Mouse (Mus musculus) ovary, adult 18-20 months (tissue): ENCODE measurements around the gene Gm10118.
A peak's percentile ranks its signal among the peaks of the same experiment; 100 is the strongest.

Experiments used
- DNase-seq: peaks from one replicate; pipeline ENCODE4 v3.0.0; 2022; ENCODE audit warnings: low spot score, mixed read lengths

Gm10118 gene

GRCm38 (mm10) chr10:63927334-63927733 lies at the start of gene Gm10118:
TSS of gene Gm10118 (minus strand) at chr10:63927434.
- DNase-seq: no peak

GRCm38 (mm10) chr10:63972300-63972699 lies 45.1 kb upstream of the Gm10118 start:
- DNase-seq: no peak

- DNase-seq: no peak
These were observed 27.2 kb upstream of the Gm10118 start for GRCm38 (mm10) chr10:63954308-63954930.

- DNase-seq: no peak
These were observed 24.2 kb upstream of the Gm10118 start for GRCm38 (mm10) chr10:63951481-63951880.

- DNase-seq: no peak
These were observed 23.6 kb upstream of the Gm10118 start for GRCm38 (mm10) chr10:63950867-63951266.

GRCm38 (mm10) chr10:63947266-63947665 lies 20.0 kb upstream of the Gm10118 start:
- DNase-seq: no peak

GRCm38 (mm10) chr10:63945534-63945933 lies 18.3 kb upstream of the Gm10118 start:
- no peak for DNase-seq

GRCm38 (mm10) chr10:63933946-63934345 lies 6.7 kb upstream of the Gm10118 start:
- no peak for DNase-seq

- DNase-seq: no peak
These were observed 18.4 kb downstream of the Gm10118 start for GRCm38 (mm10) chr10:63908878-63909277.

GRCm38 (mm10) chr10:63899891-63900290 lies 27.3 kb downstream of the Gm10118 start:
- DNase-seq: no peak

GRCm38 (mm10) chr10:63894612-63895011 lies 32.6 kb downstream of the Gm10118 start:
- DNase-seq: no peak

- DNase-seq: no peak
These were observed 40.7 kb downstream of the Gm10118 start for GRCm38 (mm10) chr10:63886449-63887088.

- DNase-seq: peak; percentile 3
These were observed 46.8 kb downstream of the Gm10118 start for GRCm38 (mm10) chr10:63880462-63880903.
